Mouse (Mus musculus) gonadal fat pad, adult 2 months (tissue): Measurements from ENCODE around the gene Cd200r3. TPM values are rescaled to one million over a fixed set of nuclear protein-coding genes. Genes with fewer than 3 reads are reported as not detected.

Experiments used
- DNase-seq: peaks from one replicate; pipeline ENCODE4 v3.0.0-alpha.2; 2012; ENCODE audit warnings: low read depth
- polyA plus RNA-seq: library from polyadenylated mRNA; depleted of rRNA; stranded (reverse); fragments of >200 nt; gene quantifications from 2 replicates; pipeline ENCODE4 v1.2.3, GENCODE M21; 2012

Gene Cd200r3
- polyA plus RNA-seq, 1 experiment: not detected

GRCm38 (mm10) chr16:44988667-44989357, 45.3 kb downstream of the Cd200r3 start:
- no peak for DNase-seq

DNA sequence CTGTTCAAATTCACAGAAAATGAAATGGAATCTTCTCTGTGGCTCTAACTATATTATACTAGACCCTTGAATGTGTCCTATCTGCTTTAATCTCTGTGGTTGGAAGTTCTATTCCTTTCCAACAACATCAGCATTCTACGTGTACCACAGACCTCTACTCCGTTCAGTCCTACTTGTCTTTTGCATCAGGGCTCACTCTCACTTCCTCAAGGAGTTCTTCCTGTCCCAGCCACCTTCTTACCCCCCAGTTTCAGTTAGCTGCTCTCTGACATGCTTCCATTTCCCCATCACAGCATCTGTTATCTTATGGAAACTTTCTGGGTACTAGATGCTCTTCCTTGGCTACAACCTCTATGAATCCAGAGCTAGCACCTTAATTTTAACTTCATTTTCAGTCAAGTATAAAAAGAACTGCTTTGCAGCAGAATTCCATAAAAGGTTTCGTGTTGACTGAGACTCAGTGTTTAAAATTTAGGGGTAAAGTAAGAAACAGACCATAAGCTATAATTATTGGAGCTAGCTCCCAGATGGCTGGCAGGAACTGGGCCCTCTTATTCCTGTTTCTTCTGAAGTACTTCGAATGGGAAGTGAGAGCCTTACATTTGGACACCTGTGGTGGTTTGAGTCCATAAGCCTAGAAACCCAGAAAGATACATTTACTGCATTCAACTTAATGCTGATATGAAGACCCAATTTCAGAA, 50.0 kb downstream of the Cd200r3 start:
- DNase-seq: no peak

- DNase-seq: no peak
These were observed 50.9 kb downstream of the Cd200r3 start for GRCm38 (mm10) chr16:44994206-44994953.

DNA sequence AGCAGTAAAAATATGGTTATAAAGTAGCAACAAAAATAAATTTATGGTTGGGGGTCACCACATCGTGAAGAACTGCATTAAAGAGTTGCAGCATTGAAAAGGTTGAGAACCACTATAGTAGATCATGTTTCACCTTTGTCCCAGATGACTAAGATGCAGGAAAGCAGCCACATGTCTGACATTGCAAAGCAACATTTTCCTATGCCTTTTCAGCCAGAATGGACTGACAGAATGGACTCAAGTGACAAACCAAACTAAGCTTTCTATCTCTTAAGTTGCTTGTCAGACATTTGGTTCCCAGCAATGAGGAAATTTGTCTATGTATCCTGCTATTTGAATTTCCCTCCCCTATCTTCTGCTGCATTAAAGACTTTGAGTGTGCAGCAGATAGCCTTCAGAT, 51.6 kb downstream of the Cd200r3 start:
- no peak for DNase-seq

GRCm38 (mm10) chr16:44996701-44997100, 53.2 kb downstream of the Cd200r3 start:
- no peak for DNase-seq

DNA sequence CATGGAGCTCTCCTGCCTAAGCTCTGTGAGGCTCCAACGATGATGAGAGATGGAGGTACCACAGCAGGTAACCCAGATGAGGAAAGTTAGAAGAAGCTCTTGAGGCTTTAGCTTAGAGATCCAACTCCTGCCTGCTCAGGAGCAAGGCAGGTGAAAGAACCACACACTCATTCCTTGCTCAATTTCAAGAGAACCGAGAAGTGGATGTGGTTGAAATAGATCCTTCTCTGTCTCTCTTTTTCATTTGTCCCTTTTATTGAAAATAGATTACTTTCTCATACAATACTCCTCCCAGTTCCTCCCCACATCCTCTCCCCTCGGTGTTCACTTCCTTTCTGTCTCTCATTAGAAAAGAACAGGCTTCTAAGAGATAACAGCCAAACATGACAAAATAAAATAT, 56.1 kb downstream of the Cd200r3 start:
- DNase-seq: no peak

- no peak for DNase-seq
These were observed 61.0 kb downstream of the Cd200r3 start for GRCm38 (mm10) chr16:45004443-45004842.

DNA sequence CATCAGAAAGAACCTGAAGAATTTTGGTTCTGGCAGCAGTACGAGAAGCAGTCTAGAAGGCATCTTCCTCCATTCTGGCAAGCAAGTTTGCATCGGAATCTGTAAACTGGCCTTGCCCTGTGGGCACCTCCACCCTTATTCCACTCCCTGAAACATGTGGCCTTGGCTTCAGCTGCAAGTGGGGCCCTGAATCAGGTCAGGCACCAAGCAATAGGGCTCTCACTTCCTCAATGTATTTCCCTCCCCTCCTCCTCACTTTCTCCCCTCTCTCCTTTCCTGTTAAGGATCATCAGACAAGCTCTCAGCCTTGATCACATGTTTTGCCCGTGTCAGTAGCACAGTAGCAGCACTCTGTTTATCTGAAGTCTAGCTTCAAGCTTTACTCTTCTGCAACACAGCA, 61.8 kb downstream of the Cd200r3 start:
- DNase-seq: no peak

DNA sequence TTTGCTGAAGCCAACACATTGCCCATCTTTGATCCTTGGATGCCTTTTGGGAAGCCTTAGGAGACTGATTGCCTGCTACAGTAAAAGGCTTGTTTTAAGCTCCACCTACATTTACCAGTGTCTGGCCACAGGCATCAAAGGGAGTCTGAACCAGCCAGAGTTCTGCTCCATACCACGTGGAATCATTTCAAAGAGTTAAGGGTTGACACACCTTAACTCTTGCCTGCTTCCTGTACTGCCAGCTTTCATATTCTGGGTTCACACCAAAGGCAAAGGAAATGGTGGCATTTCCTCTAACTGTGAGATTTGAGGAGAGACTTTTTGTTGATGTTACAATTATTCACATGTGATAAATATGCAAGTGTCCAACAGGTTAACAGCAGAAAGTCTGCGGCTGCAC, 63.5 kb downstream of the Cd200r3 start:
- DNase-seq: no peak

DNA sequence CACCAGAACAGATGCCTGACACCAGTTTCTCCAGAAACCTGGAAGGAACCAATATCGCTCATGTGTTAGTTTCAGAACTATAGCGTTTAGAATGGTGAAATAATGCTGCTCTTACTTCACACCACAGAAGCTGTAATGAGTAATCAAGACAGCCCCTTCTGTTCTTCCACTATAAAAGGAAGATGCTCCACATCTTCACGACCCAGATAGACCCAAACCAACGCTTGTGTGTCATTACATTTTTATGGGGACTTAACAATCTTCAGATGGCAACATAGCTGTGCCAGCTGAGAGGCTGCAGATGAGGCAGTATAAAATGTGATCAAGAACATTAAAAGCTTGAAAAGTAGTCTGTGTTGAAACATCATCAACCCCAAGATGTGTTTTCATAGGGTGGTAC, 64.3 kb downstream of the Cd200r3 start:
- no peak for DNase-seq

DNA sequence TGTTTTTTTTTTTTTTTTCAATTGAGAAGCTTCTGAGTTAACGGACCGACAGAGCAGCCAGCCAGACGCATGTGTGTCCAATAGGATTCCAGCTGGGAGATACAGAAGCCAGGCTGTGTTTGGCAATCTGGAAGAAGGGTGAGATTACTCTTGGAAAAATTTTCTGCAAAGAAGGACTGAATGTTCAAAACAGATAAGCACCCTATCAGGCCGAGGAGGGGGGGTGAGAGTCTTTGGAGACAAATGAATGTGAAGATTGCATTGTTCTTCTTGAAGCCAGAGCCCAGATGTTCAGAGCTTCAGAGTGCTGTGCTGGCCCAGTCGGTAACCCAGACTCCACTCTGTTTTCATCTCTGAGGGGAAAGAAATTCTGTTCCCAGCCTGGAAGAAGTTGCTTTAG, 66.2 kb downstream of the Cd200r3 start:
- DNase-seq: no peak

DNA sequence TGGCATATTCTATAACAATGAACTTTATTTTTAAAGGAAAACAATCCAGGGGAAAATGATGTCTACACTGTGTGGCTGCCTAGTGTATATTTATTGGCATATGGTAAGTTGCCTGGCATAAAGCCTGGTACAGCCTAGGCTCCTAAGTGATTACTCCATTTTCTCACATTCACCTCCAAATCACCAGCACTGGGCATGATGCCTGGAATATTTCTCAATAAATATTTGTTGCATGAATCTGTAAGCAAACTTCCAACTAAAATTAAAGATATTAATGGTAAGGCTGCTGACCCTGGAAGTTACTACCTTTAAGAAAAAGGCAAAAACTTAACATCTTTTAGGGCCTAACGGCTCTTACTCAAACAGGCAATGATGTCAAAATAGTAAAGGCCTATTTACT, 72.1 kb downstream of the Cd200r3 start:
- DNase-seq: no peak

DNA sequence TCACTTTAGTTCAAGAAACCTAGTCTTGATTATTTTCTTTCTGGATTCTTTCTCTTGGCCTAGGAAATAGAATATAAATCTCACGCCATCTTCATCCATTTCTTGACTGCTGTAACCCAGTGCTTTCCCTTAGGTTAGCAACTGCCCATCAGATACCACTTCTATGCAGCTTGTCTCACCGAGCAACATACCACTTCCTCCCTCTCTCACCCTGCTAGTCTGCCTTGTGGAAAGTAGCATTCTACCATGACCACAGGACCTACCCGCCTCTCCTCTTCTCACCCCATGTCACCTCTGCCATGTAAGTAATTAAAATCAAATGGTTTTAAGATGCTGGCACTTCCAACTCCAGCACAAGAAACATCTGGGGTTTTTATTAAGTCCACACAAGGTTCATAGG, 73.0 kb downstream of the Cd200r3 start:
- DNase-seq: no peak

DNA sequence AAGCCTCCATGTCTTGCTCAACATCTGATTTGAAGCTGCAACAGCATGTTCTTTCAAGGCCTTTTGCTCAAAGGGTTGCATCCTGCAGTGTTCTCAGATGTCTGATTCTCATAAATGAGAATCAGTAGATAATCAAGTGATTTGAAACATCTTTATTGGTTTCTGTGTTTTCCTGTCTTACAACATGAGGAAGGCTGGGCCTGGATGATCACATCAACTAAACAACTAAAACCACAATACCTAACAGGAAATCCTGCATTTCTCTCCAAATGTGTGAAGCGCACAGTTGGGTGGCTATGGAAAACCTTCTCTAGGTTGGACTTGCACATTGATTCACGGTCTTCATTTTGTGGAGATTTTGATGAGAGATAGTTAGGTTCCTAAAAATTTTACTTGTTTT, 75.4 kb downstream of the Cd200r3 start:
- no peak for DNase-seq

DNA sequence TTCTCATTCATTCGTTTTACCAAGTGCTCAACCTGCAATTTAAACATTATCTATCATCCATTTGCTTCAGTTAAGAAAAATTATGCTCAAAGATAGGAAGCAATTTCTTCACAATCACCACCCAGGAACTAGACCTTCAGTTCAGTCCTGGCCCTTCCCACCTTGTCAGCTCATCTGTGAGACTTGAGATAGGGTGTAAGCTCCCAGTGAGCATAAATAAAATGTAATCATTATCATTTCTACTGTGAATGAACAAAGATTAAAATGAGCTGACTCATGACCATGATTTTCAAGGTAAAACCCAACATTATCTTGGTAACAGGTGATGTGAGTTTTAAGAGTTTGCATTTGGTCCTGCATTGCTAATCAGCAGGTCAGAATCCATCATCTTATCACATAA, 76.6 kb downstream of the Cd200r3 start:
- DNase-seq: no peak

DNA sequence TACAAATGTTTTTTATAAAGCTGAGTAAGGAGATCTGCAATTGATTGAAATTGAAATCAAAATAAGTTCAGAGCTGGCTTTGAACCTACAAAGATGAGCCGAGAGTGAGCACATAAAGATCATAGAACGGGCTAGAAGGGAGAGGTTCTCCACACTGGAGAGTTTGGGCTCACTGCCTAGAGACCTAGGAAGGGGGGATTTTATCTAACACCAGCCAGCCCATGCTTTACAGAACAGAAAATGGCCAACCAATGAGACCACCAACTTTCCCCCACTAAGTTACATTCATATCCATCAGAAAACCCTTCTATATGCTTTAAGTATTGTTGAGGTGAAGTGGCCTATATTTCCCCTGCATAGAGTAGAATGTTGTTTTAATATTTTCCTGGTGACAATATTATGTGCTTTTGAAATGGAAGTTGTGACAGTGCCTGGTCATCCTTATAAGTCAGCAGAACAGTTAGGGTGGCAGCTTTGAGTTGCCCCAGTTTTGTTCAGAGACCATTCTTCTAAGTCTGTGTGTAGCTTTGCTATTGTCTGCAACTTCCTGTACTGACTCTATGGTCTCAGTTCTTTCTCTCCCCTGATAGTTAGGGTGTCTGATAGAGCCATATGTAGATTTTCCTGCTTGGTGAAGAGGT, 77.3 kb downstream of the Cd200r3 start:
- no peak for DNase-seq

DNA sequence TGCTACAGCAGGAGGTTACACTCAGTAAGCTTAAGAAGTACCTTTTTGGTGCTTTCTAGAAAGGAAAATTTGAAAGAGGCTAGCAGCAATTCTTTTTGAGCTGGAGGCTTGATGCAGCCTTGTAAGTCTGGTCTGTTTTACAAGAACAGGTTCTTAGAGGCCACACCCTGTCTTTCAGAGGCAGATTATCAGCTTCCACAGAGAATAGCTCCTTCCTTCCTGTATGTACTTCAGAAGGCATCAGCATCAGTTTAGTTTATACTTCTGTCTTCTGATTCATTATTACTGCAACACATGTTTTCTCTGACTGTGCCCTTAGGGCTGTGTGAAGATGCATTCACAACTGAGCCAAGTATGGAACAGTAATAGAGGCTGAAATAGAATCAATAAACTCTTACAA, 78.0 kb downstream of the Cd200r3 start:
- no peak for DNase-seq

DNA sequence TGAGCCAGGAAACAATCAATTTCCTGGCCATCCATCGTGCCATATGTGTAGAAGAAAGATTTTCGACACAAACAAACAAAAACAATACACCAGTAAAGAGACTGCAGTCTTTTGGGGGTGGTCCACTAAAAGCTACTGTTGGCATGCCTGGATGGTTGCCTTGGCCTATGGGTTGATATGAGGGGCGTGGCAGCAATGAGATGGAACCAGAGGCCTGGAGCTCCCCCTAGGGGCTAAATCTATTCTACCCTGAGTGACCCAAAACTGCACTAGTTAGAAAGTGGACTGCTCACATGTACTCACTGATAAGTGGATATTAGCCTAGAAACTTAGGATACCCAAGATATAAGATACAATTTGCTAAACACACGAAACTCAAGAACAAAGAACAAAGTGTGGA, 80.4 kb downstream of the Cd200r3 start:
- DNase-seq: no peak

DNA sequence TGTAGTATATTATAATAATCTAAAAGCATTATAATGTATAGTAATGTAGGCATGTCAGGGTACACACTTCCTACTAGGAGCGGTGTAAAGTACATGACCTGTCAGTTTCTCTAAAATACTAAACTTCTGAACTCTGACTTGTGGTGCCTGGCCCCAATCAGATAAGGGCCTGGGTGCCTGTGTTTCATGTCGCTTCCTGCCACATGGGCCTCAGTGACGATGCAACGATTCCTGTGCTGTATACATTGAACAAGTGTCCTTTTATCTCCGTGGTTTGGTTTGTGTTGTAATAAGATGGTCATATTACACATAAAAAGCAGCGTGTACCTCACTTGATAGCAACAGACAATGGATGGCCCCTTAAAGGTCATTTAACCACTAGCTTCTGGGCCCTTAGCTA, 81.8 kb downstream of the Cd200r3 start:
- DNase-seq: no peak

- no peak for DNase-seq
These were observed 85.6 kb downstream of the Cd200r3 start for GRCm38 (mm10) chr16:45029080-45029479.

- DNase-seq: peak; percentile 44
These were observed 86.0 kb downstream of the Cd200r3 start for GRCm38 (mm10) chr16:45029493-45029892.

DNA sequence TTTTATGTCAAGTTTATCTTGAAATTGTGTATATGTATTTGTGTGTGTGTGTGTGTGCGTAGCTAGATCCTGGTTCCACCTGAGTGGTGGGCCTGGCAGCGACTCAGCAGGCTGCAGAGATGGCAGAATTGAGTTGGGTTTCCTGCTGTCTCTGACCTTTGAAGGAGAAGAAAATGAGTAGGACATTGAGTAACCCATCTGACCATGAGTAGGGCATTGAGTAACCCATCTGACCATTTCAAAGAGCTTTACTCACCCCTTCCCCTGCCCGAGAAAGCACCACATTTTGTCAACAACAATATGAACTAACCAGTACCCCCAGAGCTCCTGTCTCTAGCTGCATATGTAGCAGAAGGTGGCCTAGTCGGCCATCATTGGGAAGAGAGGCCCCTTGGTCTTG, 86.6 kb downstream of the Cd200r3 start:
- DNase-seq: no peak
